Mouse (Mus musculus): Measurements from ENCODE around the gene Ift43. TPM values are rescaled to one million over a fixed set of nuclear protein-coding genes. Genes with fewer than 3 reads are reported as not detected.

Ift43 gene
- total and polyA plus RNA-seq, 3 experiments: 0.42 to 1.9 TPM; not detected in 1

- no peaks in the 10 kb centered on the region for H3K79me2 ChIP-seq (ENCODE audit: control insufficient read depth, insufficient read depth, low read length, poor library complexity)
- TF ChIP-seq TAL1 (IDR thresholded peaks at IDR 0.05; ENCODE audit: low read length): no peak
- no peak for TF ChIP-seq MAX (IDR thresholded peaks at IDR 0.05; ENCODE audit: low read length)
- no peak for TF ChIP-seq RAD21 (IDR thresholded peaks at IDR 0.05; ENCODE audit: low read depth, low read length)
- TF ChIP-seq USF2 (IDR thresholded peaks at IDR 0.05; ENCODE audit: borderline replicate concordance in 1 of 2, insufficient read depth in 1 of 2, low read depth in 1 of 2, low read length in 2 of 2): no peak
- TF ChIP-seq TCF12 (IDR thresholded peaks at IDR 0.05; ENCODE audit: low read depth, low read length): no peak
- no peak for TF ChIP-seq MAZ (IDR thresholded peaks at IDR 0.05; ENCODE audit: low read depth, low read length)
- no peak for TF ChIP-seq HCFC1 (IDR thresholded peaks at IDR 0.05; ENCODE audit: low read depth, low read length)
- no peak for TF ChIP-seq TBP (IDR thresholded peaks at IDR 0.05; ENCODE audit: low read depth, low read length)
- no peak for TF ChIP-seq CHD1 (IDR thresholded peaks at IDR 0.05; ENCODE audit: low read depth, low read length)
- no peak for TF ChIP-seq SMC3 (IDR thresholded peaks at IDR 0.05; ENCODE audit: low read depth, low read length)
- no peak for TF ChIP-seq POLR2AphosphoS2 (IDR thresholded peaks at IDR 0.05; ENCODE audit: low read length)
- no peak for TF ChIP-seq BHLHE40 (IDR thresholded peaks at IDR 0.05; ENCODE audit: borderline replicate concordance, low read depth, low read length)
- no peak overlapping the region for H3K4me3 ChIP-seq (ENCODE audit: control insufficient read depth in 1 of 2, insufficient read depth in 1 of 2, low read depth in 2 of 2, low read length in 2 of 2)
- H3K9me3 ChIP-seq (replicated peaks; ENCODE audit: insufficient read depth, low read length): no peaks in the 10 kb centered on the region
- no peaks in the 10 kb centered on the region for H3K36me3 ChIP-seq (ENCODE audit: control insufficient read depth in 1 of 2, insufficient read depth in 2 of 2, low read length in 2 of 2)
- H3K4me1 ChIP-seq (ENCODE audit: control insufficient read depth in 1 of 2, insufficient read depth in 2 of 2, low read length in 2 of 2): no peaks in the 10 kb centered on the region
- no peak overlapping the region for H3K27ac ChIP-seq (ENCODE audit: control insufficient read depth, low read depth, low read length)
- no peaks in the 10 kb centered on the region; a peak in 1 of 4 replicates for H3K27me3 ChIP-seq (ENCODE audit: control insufficient read depth in 1 of 2, insufficient read depth in 2 of 2, low read length in 2 of 2)
- DNase-seq (ENCODE audit: low read depth, low spot score): no peak
- H3K9ac ChIP-seq (ENCODE audit: control insufficient read depth, low read depth, low read length, poor library complexity, severe bottlenecking): no peak overlapping the region
Measured at GRCm38 (mm10) chr12:86102686-86103085, 20.3 kb downstream of the Ift43 start.

DNA sequence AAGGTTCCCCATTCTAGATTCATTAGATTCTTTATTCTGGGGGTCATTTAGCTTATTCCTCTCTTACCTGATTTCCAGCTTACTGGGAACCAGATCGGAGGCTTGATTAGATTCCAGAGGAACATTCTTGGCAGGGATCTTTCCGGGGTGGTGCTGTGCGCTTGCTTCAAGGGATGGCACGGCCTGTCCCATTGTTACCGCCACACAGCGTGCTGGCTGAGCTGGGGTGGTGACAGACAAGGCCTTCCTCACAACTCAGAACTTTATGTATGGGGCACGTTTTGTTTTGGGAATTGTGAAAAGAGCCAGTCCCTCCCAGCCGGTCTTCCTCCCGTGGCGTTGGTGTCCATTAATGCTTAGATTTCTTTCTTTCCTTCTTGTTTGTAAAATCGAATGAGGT, 21.1 kb downstream of the Ift43 start:
- no peaks in the 10 kb centered on the region; a peak in 1 of 4 replicates for H3K27me3 ChIP-seq (ENCODE audit: control insufficient read depth in 1 of 2, insufficient read depth in 2 of 2, low read length in 2 of 2)
- H3K27ac ChIP-seq (ENCODE audit: control insufficient read depth, low read depth, low read length): no peak overlapping the region
- H3K9ac ChIP-seq (ENCODE audit: control insufficient read depth, low read depth, low read length, poor library complexity, severe bottlenecking): no peak overlapping the region
- no peaks in the 10 kb centered on the region for H3K79me2 ChIP-seq (ENCODE audit: control insufficient read depth, insufficient read depth, low read length, poor library complexity)
- no peaks in the 10 kb centered on the region for H3K36me3 ChIP-seq (ENCODE audit: control insufficient read depth in 1 of 2, insufficient read depth in 2 of 2, low read length in 2 of 2)
- no peak for DNase-seq (ENCODE audit: low read depth, low spot score)
- H3K9me3 ChIP-seq (replicated peaks; ENCODE audit: insufficient read depth, low read length): no peaks in the 10 kb centered on the region
- H3K4me1 ChIP-seq (ENCODE audit: control insufficient read depth in 1 of 2, insufficient read depth in 2 of 2, low read length in 2 of 2): no peaks in the 10 kb centered on the region
- H3K4me3 ChIP-seq (ENCODE audit: control insufficient read depth in 1 of 2, insufficient read depth in 1 of 2, low read depth in 2 of 2, low read length in 2 of 2): no peak overlapping the region
- no peak for TF ChIP-seq CHD2 (IDR thresholded peaks at IDR 0.05; ENCODE audit: low read length)
- TF ChIP-seq TAL1 (IDR thresholded peaks at IDR 0.05; ENCODE audit: low read length): no peak
- TF ChIP-seq MYC (IDR thresholded peaks at IDR 0.05; ENCODE audit: low read depth, low read length): no peak
- no peak for TF ChIP-seq BHLHE40 (IDR thresholded peaks at IDR 0.05; ENCODE audit: borderline replicate concordance, low read depth, low read length)
- TF ChIP-seq ZC3H11A (IDR thresholded peaks at IDR 0.05; ENCODE audit: low read depth, low read length): no peak
- no peak for TF ChIP-seq UBTF (IDR thresholded peaks at IDR 0.05; ENCODE audit: borderline replicate concordance, insufficient read depth, low read depth, low read length)
- TF ChIP-seq POLR2AphosphoS2 (IDR thresholded peaks at IDR 0.05; ENCODE audit: low read length): no peak
- no peak for TF ChIP-seq TBP (IDR thresholded peaks at IDR 0.05; ENCODE audit: low read depth, low read length)
- no peak for TF ChIP-seq ZKSCAN1 (IDR thresholded peaks at IDR 0.05; ENCODE audit: low read depth, low read length)
- TF ChIP-seq USF1 (IDR thresholded peaks at IDR 0.05; ENCODE audit: low read depth, low read length): no peak
- no peak for TF ChIP-seq NELFE (IDR thresholded peaks at IDR 0.05; ENCODE audit: low read depth, low read length)
- no peak for TF ChIP-seq MXI1 (IDR thresholded peaks at IDR 0.05; ENCODE audit: low read depth, low read length)
- no peak for TF ChIP-seq NRF1 (IDR thresholded peaks at IDR 0.05; ENCODE audit: insufficient read depth, low read depth, low read length, poor library complexity, severe bottlenecking)
- no peak for TF ChIP-seq MYB (IDR thresholded peaks at IDR 0.05; ENCODE audit: low read depth, low read length)
- no peak for TF ChIP-seq POLR2A (IDR thresholded peaks at IDR 0.05; ENCODE audit: control insufficient read depth in 1 of 2, insufficient read depth in 1 of 2, low read depth in 1 of 2, low read length in 2 of 2, poor library complexity in 1 of 2)
- no peak for TF ChIP-seq MEF2A (IDR thresholded peaks at IDR 0.05; ENCODE audit: extremely low read depth, insufficient replicate concordance, low read depth, low read length, poor library complexity, severe bottlenecking)
- no peak for TF ChIP-seq MAFK (IDR thresholded peaks at IDR 0.05; ENCODE audit: borderline replicate concordance, low read depth, low read length)
- no peak for TF ChIP-seq MAZ (IDR thresholded peaks at IDR 0.05; ENCODE audit: low read depth, low read length)
- TF ChIP-seq HCFC1 (IDR thresholded peaks at IDR 0.05; ENCODE audit: low read depth, low read length): no peak
- TF ChIP-seq SMC3 (IDR thresholded peaks at IDR 0.05; ENCODE audit: low read depth, low read length): no peak

Measured in MEL (cell line).